Mouse (Mus musculus) MEL (cell line): ENCODE measurements around the gene Gsx2. TPM values are rescaled to one million over a fixed set of nuclear protein-coding genes. Genes with fewer than 3 reads are reported as not detected.

Experiments
- DNase-seq: peaks from one replicate; pipeline ENCODE4 v3.0.0; 2011; ENCODE audit warnings: low read depth, low spot score
- H3K27ac ChIP-seq: 2 replicates; pipeline ENCODE4 v1.5.1; 2012; ENCODE audit warnings: low read depth, mild to moderate bottlenecking, control low read depth, low read length, moderate library complexity; ENCODE audit not compliant: control insufficient read depth
- H3K27me3 ChIP-seq, 2 experiments: fragments of 150-350 bp in 1 of 2; sonication (generic) in 1 of 2; 2 replicates each; pipeline ENCODE4 v1.6.1; 2012; ENCODE audit warnings: low read length in 2 of 2, mild to moderate bottlenecking in 2 of 2, improper control_type of control experiment in 1 of 2, moderate library complexity in 1 of 2; ENCODE audit not compliant: insufficient read depth in 2 of 2, control insufficient read depth in 1 of 2
- H3K36me3 ChIP-seq, 2 experiments: 2 replicates each; pipeline ENCODE4 v1.6.1; 2012 to 2014; ENCODE audit warnings: low read length in 2 of 2, improper control_type of control experiment in 1 of 2, inconsistent platforms in 1 of 2, mild to moderate bottlenecking in 1 of 2; ENCODE audit not compliant: insufficient read depth in 2 of 2, control insufficient read depth in 1 of 2
- H3K4me1 ChIP-seq, 2 experiments: fragments of 150-350 bp in 1 of 2; sonication (generic) in 1 of 2; 2 replicates each; pipeline ENCODE4 v1.6.1; 2012; ENCODE audit warnings: low read length in 2 of 2, improper control_type of control experiment in 1 of 2, mild to moderate bottlenecking in 1 of 2; ENCODE audit not compliant: insufficient read depth in 2 of 2, control insufficient read depth in 1 of 2
- H3K4me3 ChIP-seq, 2 experiments: fragments of 150-350 bp in 1 of 2; sonication (generic) in 1 of 2; 2 replicates each; pipeline ENCODE4 v1.5.1; 2012; ENCODE audit warnings: low read depth in 2 of 2, low read length in 2 of 2, mild to moderate bottlenecking in 2 of 2, moderate library complexity in 2 of 2, control low read depth in 1 of 2, improper control_type of control experiment in 1 of 2; ENCODE audit not compliant: control insufficient read depth in 1 of 2, insufficient read depth in 1 of 2
- H3K79me2 ChIP-seq: 2 replicates; pipeline ENCODE4 v1.6.1; 2012; ENCODE audit warnings: mild to moderate bottlenecking, low read length, moderate library complexity; ENCODE audit not compliant: control insufficient read depth, poor library complexity, insufficient read depth
- H3K9ac ChIP-seq: 2 replicates; pipeline ENCODE4 v1.6.1; 2012; ENCODE audit warnings: low read depth, mild to moderate bottlenecking, control low read depth, low read length, moderate library complexity; ENCODE audit not compliant: control insufficient read depth, poor library complexity, severe bottlenecking
- H3K9me3 ChIP-seq: fragments of 150-350 bp; sonication (generic); replicated peaks from 2 replicates; pipeline ENCODE4 v1.6.1; 2012; ENCODE audit warnings: mild to moderate bottlenecking, low read length, improper control_type of control experiment, moderate library complexity; ENCODE audit not compliant: insufficient read depth
- BHLHE40 ChIP-seq: IDR thresholded peaks from 2 replicates; pipeline ENCODE4 v1.6.1; 2012; ENCODE audit warnings: low read depth, mild to moderate bottlenecking, inconsistent platforms, low read length, improper control_type of control experiment, borderline replicate concordance
- CHD1 ChIP-seq: IDR thresholded peaks from 2 replicates; pipeline ENCODE4 v1.6.1; 2012; ENCODE audit warnings: low read depth, mild to moderate bottlenecking, inconsistent platforms, low read length, improper control_type of control experiment
- CTCF ChIP-seq, 3 experiments: IDR thresholded peaks in 2 of 3; conservative IDR thresholded peaks in 1 of 3; 2 replicates each; pipeline ENCODE4 v1.5.1; 2011 to 2012; ENCODE audit warnings: low read length in 3 of 3, low read depth in 2 of 3, mild to moderate bottlenecking in 2 of 3, improper control_type of control experiment in 1 of 3, inconsistent platforms in 1 of 3, mixed read lengths in 1 of 3, moderate library complexity in 1 of 3; ENCODE audit not compliant: control insufficient read depth in 1 of 3, insufficient read depth in 1 of 3, poor library complexity in 1 of 3, severe bottlenecking in 1 of 3
- E2F4 ChIP-seq: IDR thresholded peaks from 2 replicates; pipeline ENCODE4 v1.6.1; 2011; ENCODE audit warnings: low read depth, low read length, improper control_type of control experiment, borderline replicate concordance
- ELF1 ChIP-seq: IDR thresholded peaks from 2 replicates; pipeline ENCODE4 v1.6.1; 2014; ENCODE audit warnings: low read depth, mild to moderate bottlenecking, inconsistent platforms, low read length, improper control_type of control experiment, moderate library complexity
- EP300 ChIP-seq, 2 experiments: IDR thresholded peaks; 2 replicates each; pipeline ENCODE4 v1.6.1; 2011; ENCODE audit warnings: improper control_type of control experiment in 2 of 2, low read length in 2 of 2, low read depth in 1 of 2, mild to moderate bottlenecking in 1 of 2
- ETS1 ChIP-seq: IDR thresholded peaks from 2 replicates; pipeline ENCODE4 v1.6.1; 2012; ENCODE audit warnings: low read depth, mild to moderate bottlenecking, inconsistent platforms, low read length, improper control_type of control experiment, moderate library complexity
- GABPA ChIP-seq: IDR thresholded peaks from 2 replicates; pipeline ENCODE4 v1.6.1; 2012; ENCODE audit warnings: low read depth, mild to moderate bottlenecking, inconsistent platforms, low read length, improper control_type of control experiment, moderate library complexity
- GATA1 ChIP-seq: IDR thresholded peaks from 2 replicates; pipeline ENCODE4 v1.6.1; 2011; ENCODE audit warnings: low read depth, low read length, improper control_type of control experiment
- HCFC1 ChIP-seq: IDR thresholded peaks from 2 replicates; pipeline ENCODE4 v1.6.1; 2012; ENCODE audit warnings: low read depth, mild to moderate bottlenecking, inconsistent platforms, low read length, improper control_type of control experiment, moderate library complexity
- KAT2A ChIP-seq: conservative IDR thresholded peaks from 2 replicates; pipeline ENCODE4 v1.6.1; 2012; ENCODE audit warnings: low read depth, low read length, improper control_type of control experiment, inconsistent platforms
- MAFK ChIP-seq: IDR thresholded peaks from 2 replicates; pipeline ENCODE4 v1.6.1; 2011; ENCODE audit warnings: low read depth, mild to moderate bottlenecking, low read length, improper control_type of control experiment, borderline replicate concordance
- MEF2A ChIP-seq: IDR thresholded peaks from 2 replicates; pipeline ENCODE4 v1.6.1; 2014; ENCODE audit warnings: low read depth, mild to moderate bottlenecking, inconsistent platforms, low read length, improper control_type of control experiment; ENCODE audit not compliant: poor library complexity, insufficient replicate concordance, severe bottlenecking; ENCODE audit errors: extremely low read depth
- MXI1 ChIP-seq: IDR thresholded peaks from 2 replicates; pipeline ENCODE4 v1.6.1; 2011; ENCODE audit warnings: mild to moderate bottlenecking, low read depth, low read length, improper control_type of control experiment
- MYB ChIP-seq: IDR thresholded peaks from 2 replicates; pipeline ENCODE4 v1.6.1; 2011; ENCODE audit warnings: mild to moderate bottlenecking, low read depth, low read length, improper control_type of control experiment
- MYC ChIP-seq: IDR thresholded peaks from 2 replicates; pipeline ENCODE4 v1.6.1; 2011; ENCODE audit warnings: low read depth, mild to moderate bottlenecking, low read length, improper control_type of control experiment, moderate library complexity
- NELFE ChIP-seq: IDR thresholded peaks from 2 replicates; pipeline ENCODE4 v1.6.1; 2011; ENCODE audit warnings: low read depth, low read length, improper control_type of control experiment
- POLR2A ChIP-seq, 2 experiments: IDR thresholded peaks; 2 replicates each; pipeline ENCODE4 v1.6.1; 2011 to 2012; ENCODE audit warnings: low read length in 2 of 2, mild to moderate bottlenecking in 2 of 2, control low read depth in 1 of 2, improper control_type of control experiment in 1 of 2, low read depth in 1 of 2, moderate library complexity in 1 of 2; ENCODE audit not compliant: control insufficient read depth in 1 of 2, insufficient read depth in 1 of 2, poor library complexity in 1 of 2
- POLR2AphosphoS5 ChIP-seq: IDR thresholded peaks from 2 replicates; pipeline ENCODE4 v1.6.1; 2012; ENCODE audit warnings: low read depth, borderline replicate concordance, mild to moderate bottlenecking, inconsistent platforms, low read length, moderate library complexity, mixed read lengths
- RAD21 ChIP-seq: IDR thresholded peaks from 2 replicates; pipeline ENCODE4 v1.6.1; 2011; ENCODE audit warnings: mild to moderate bottlenecking, low read depth, low read length, improper control_type of control experiment
- RCOR1 ChIP-seq: IDR thresholded peaks from 2 replicates; pipeline ENCODE4 v1.6.1; 2012; ENCODE audit warnings: low read depth, mild to moderate bottlenecking, inconsistent platforms, low read length, improper control_type of control experiment
- SMC3 ChIP-seq: IDR thresholded peaks from 2 replicates; pipeline ENCODE4 v1.6.1; 2011; ENCODE audit warnings: low read depth, low read length, improper control_type of control experiment
- TAL1 ChIP-seq: IDR thresholded peaks from 2 replicates; pipeline ENCODE4 v1.6.1; 2012; ENCODE audit warnings: mild to moderate bottlenecking, inconsistent platforms, low read length, moderate library complexity, mixed read lengths
- TBP ChIP-seq: IDR thresholded peaks from 2 replicates; pipeline ENCODE4 v1.8.0; 2011; ENCODE audit warnings: low read depth, low read length, improper control_type of control experiment
- UBTF ChIP-seq: IDR thresholded peaks from 2 replicates; pipeline ENCODE4 v1.6.1; 2012; ENCODE audit warnings: low read depth, mild to moderate bottlenecking, inconsistent platforms, low read length, improper control_type of control experiment, moderate library complexity, borderline replicate concordance; ENCODE audit not compliant: insufficient read depth
- ZKSCAN1 ChIP-seq: IDR thresholded peaks from 2 replicates; pipeline ENCODE4 v1.6.1; 2012; ENCODE audit warnings: low read depth, mild to moderate bottlenecking, inconsistent platforms, low read length, improper control_type of control experiment, moderate library complexity
- ZNF384 ChIP-seq: IDR thresholded peaks from 2 replicates; pipeline ENCODE4 v1.6.1; 2012; ENCODE audit warnings: low read depth, mild to moderate bottlenecking, inconsistent platforms, low read length, improper control_type of control experiment
- polyA plus RNA-seq, 2 experiments: library from polyadenylated mRNA; stranded (reverse) in 1 of 2; unstranded in 1 of 2; fragments of >175 nt in 1 of 2; fragments of >200 nt in 1 of 2; gene quantifications; 2 replicates each; pipeline versions ENCODE4 v1.2.1 to v1.2.4; 2012; ENCODE audit warnings: low replicate concordance in 2 of 2, low read depth in 1 of 2; ENCODE audit not compliant: insufficient read length in 2 of 2, insufficient read depth in 1 of 2, missing spikeins in 1 of 2
- total RNA-seq: library from RNA; depleted of rRNA; stranded (reverse); fragments of 300-350 nt; gene quantifications from 2 replicates; pipeline ENCODE4 v1.2.3, GENCODE M21; 2012

Gsx2 gene
- total and polyA plus RNA-seq, 3 experiments: not detected

DNA sequence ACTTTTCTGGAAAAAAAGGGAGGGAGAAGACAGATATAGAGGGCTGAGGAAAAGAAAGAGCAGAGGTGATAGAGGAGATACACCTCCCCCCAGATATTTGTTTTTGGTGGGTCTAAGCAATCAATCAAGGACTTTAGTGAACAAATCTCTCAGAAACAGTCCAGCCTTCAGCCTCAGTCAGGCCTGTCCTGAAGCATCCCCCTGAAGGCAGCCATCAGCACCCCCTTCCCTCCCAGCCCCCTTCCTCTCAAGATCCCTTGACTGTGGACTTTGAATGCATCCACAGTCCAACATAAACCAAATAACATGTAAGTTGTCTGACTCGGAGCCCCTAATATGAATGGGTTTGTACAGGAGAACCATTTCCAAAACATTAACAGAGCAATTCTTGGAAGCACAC is 2.2 kb upstream of the Gsx2 start:
- H3K36me3 ChIP-seq: no peaks in the 10 kb centered on the region
- no peaks in the 10 kb centered on the region for H3K4me1 ChIP-seq
- no peak for TF ChIP-seq ZNF384
- TF ChIP-seq CTCF (IDR thresholded peaks at IDR 0.05 in 2 of 3, conservative IDR thresholded peaks at IDR 0.05 in 1 of 3; ENCODE audit: control insufficient read depth in 1 of 3, insufficient read depth in 1 of 3, low read depth in 2 of 3, low read length in 3 of 3, poor library complexity in 1 of 3, severe bottlenecking in 1 of 3): no peak
- TF ChIP-seq HCFC1: no peak
- no peak for TF ChIP-seq SMC3
- no peak for TF ChIP-seq TAL1
- TF ChIP-seq EP300 (IDR thresholded peaks at IDR 0.05; ENCODE audit: low read depth in 1 of 2, low read length in 2 of 2): no peak
- TF ChIP-seq BHLHE40: no peak
- TF ChIP-seq GABPA: no peak
- no peak for TF ChIP-seq ETS1
- TF ChIP-seq POLR2AphosphoS5: no peak
- TF ChIP-seq MAFK: no peak
- no peak for TF ChIP-seq E2F4
- no peak for TF ChIP-seq GATA1
- H3K27me3 ChIP-seq: peaks cover 2 to 11% of the 10 kb centered on the region in 2 experiments; a peak in 2 of 4 replicates
- DNase-seq: no peak
- H3K4me3 ChIP-seq: no peak overlapping the region
- H3K9me3 ChIP-seq: no peaks in the 10 kb centered on the region
- no peak overlapping the region for H3K9ac ChIP-seq
- H3K79me2 ChIP-seq: no peaks in the 10 kb centered on the region
- H3K27ac ChIP-seq: no peak overlapping the region

DNA sequence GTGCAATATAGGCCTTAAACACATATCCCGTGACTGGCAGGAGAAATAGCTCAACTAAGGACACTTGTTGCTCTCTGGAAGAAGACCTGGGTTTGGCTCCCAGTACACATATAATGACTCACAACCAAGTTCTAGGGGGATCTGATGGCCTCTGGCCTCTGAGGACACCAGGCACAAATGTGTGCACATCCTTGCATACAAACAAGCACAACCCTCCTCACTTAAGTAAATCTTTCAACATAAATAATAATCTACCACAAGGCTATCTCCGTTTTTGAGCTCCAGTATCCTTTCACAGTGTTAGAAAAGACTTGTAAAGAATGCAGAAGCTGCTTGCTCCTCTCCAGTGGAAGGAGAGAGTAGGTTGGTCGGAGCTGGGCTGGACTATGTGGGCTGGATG is 1.7 kb upstream of the Gsx2 start:
- H3K4me3 ChIP-seq: no peak overlapping the region
- H3K4me1 ChIP-seq: no peaks in the 10 kb centered on the region
- no peak overlapping the region for H3K9ac ChIP-seq
- H3K27ac ChIP-seq: no peak overlapping the region
- H3K9me3 ChIP-seq: no peaks in the 10 kb centered on the region
- no peaks in the 10 kb centered on the region for H3K36me3 ChIP-seq
- H3K79me2 ChIP-seq: no peaks in the 10 kb centered on the region
- H3K27me3 ChIP-seq: peaks cover 2 to 11% of the 10 kb centered on the region in 2 experiments; a peak in 2 of 4 replicates
- DNase-seq: no peak
- TF ChIP-seq UBTF: no peak

DNA sequence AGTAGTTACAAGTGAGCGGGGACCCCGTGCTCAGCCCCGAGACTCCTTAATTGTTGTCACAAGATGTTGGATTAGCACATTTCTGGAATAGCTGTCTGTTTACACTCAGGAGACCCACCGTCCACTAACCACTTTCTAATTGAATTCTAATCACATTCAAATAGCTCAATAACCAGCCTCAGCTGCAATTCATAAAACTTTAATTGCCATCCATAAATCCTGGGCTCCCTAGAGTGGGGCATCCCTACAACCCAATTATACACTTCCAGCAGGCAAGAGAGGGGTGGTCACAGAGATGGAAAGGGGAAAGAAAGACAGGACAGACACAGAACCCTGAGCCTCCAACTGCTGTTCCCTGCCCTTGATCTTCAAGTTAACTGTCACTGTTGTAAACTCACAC is 1.3 kb upstream of the Gsx2 start:
- H3K4me3 ChIP-seq: no peak overlapping the region
- no peaks in the 10 kb centered on the region for H3K9me3 ChIP-seq
- TF ChIP-seq BHLHE40 (no peak), HCFC1 (no peak), NELFE (no peak), MYC (no peak), MEF2A (no peak), MXI1 (no peak), TBP (no peak), KAT2A (no peak), ELF1 (no peak), ZKSCAN1 (no peak), CHD1 (no peak), MYB (no peak), E2F4 (no peak), CTCF (IDR thresholded peaks at IDR 0.05 in 2 of 3, conservative IDR thresholded peaks at IDR 0.05 in 1 of 3; ENCODE audit: control insufficient read depth in 1 of 3, insufficient read depth in 1 of 3, low read depth in 2 of 3, low read length in 3 of 3, poor library complexity in 1 of 3, severe bottlenecking in 1 of 3) (no peak), RCOR1 (no peak), RAD21 (no peak), SMC3 (no peak), POLR2A (IDR thresholded peaks at IDR 0.05; ENCODE audit: control insufficient read depth in 1 of 2, insufficient read depth in 1 of 2, low read depth in 1 of 2, low read length in 2 of 2, poor library complexity in 1 of 2) (no peak), ETS1 (no peak)
- no peaks in the 10 kb centered on the region for H3K4me1 ChIP-seq
- H3K27ac ChIP-seq: no peak overlapping the region
- no peak overlapping the region for H3K9ac ChIP-seq
- H3K79me2 ChIP-seq: no peaks in the 10 kb centered on the region
- H3K36me3 ChIP-seq: no peaks in the 10 kb centered on the region
- DNase-seq: no peak
- peaks cover 2 to 11% of the 10 kb centered on the region in 2 experiments; a peak in 2 of 4 replicates for H3K27me3 ChIP-seq
